Mouse (Mus musculus) cerebellum, adult 9-11 months (tissue): ENCODE data around the gene G6pc.
"Not testable (repeated sequence)": the region's sequence is repeated elsewhere in the genome, so short reads cannot be mapped to it uniquely, and the experiment has no call there.

Source experiments
- DNase-seq: peaks from one replicate; pipeline ENCODE4 v3.0.0; 2022

Gene G6pc

DNA sequence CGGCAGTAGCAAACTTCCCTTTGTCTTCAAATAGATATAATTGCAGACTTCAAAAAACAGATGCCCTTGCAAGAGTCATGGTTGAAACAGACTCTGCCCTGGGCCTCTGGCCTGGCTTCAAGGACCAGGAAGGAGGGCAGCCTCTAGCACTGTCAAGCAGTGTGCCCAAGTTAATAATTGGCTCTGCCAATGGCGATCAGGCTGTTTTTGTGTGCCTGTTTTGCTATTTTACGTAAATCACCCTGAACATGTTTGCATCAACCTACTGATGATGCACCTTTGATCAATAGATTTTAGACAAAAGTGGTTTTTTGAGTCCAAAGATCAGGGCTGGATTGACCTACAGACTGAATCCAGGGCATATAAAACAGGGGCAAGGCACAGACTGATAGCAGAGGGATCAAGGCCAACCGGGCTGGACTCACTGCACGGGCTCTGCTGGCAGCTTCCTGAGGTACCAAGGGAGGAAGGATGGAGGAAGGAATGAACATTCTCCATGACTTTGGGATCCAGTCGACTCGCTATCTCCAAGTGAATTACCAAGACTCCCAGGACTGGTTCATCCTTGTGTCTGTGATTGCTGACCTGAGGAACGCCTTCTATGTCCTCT is at the start of gene G6pc:
G6pc (plus strand) TSS at position 236 of the 610 bp plus-strand sequence.
- no peak for DNase-seq

DNA sequence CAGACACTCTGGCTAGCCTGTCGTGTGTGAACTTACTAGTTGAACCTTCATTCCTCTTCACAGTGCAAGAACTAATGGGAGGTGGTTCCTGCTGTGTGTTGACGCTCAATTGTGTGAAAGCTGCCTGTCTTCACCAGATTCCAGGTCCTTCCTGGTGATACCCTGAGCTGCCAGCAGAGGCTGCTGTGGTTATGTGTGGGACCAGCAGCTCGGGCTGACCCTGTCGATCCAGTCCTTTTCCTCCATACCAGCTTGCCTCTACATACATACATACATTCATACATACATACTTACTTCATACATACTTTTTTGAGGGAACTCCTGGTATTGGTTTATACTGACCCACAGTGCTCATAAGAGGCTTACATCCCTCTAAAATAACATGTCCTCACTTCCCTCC is 43.8 kb upstream of the G6pc start:
- peak; percentile 57 for DNase-seq

DNA sequence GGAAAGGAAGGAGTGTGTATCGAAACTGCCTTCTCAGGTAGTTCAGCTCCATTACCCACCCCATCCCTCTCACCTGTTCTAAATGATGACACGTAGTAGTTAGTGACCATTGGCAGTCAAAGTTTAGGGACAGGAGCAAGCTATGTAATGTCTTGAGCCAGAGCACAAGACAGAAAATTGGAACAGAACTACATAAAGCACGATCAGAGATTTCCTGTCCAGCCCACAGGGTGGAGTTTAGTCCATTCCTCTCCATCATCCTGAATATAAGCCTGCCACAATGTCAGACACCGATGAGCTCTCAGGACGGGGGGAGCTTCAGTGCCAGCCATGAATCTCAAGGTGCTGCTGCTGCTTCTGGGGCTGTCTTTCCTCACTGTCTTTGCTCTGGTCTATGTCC is 42.6 kb upstream of the G6pc start, which contains the start of gene Aoc2:
Aoc2 (plus strand) TSS at position 301 of the 400 bp plus-strand sequence.
- DNase-seq = no peak

DNA sequence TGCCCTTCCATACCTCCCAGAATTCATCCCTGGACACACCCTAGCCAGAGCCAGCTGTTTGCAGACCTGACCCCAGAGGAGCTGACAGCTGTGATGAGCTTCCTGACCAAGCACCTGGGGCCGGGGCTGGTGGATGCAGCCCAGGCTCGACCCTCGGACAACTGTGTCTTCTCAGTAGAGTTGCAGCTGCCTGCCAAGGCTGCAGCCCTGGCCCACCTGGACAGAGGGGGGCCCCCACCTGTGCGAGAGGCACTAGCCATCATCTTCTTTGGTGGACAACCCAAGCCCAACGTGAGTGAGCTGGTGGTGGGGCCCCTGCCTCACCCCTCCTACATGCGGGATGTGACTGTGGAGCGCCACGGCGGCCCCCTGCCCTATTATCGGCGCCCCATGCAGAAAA is 42.2 kb upstream of the G6pc start:
- DNase-seq = not testable (repeated sequence)

DNA sequence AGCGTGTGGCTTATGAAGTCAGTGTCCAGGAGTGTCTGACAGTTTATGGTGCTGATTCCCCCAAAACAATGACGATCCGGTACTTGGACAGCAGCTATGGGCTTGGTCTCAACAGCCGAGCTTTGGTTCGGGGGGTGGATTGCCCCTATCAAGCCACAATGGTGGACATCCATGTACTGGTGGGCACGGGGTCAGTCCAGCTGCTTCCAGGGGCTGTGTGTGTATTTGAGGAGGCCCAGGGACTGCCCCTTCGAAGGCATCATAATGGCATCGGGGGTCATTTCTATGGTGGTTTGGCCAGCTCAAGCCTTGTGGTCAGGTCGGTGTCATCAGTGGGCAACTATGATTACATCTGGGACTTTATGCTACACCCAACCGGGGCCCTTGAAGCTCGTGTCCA is 41.2 kb upstream of the G6pc start:
- no peak for DNase-seq

DNA sequence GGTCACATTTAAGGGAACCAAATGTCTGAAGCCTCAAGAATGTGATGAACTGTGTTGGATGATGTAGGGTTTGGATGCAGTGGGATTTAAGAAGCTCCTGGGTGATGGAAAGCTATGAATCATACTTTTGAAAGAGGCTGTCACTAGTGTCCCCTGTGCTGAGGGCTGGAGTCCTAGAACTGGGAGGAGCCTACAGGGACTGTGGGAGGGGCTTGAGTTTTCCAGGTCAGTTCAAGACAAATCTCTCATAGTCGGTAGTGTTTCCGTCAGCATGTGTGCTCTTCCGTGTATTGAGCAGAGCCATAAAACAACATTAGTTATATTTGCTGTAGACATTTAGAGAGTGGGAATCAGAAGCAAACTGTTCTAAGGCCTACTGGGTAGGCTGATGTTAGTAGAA is 40.0 kb upstream of the G6pc start:
- DNase-seq = no peak

DNA sequence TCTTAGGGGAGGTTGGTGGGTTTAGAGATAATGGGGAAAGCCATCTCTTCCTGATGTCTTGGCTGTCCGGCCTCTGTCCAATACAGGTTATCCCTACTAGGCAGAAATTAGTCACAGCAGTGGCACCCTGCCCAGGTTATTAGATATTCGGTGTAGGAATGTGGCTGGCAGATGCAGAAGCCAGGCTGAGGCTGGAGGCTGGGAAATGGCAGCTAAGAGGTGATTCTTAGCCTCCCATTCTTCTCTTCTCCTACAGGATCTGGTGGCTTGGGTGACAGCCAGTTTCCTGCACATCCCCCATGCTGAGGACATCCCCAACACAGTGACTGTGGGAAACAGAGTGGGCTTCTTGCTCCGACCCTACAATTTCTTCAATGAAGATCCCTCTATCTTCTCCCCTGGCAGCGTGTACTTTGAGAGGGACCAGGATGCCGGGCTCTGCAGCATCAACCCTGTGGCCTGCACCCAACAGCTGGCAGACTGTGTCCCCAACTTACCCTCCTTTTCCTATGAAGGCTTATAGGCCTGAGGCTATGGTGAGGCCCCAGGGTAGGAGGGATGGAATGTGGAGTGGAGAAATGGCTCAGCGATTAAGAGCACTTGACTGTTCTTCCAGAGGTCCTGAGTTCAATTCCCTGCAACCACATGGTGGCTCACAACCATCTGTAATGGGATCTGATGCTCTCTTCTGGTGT is 38.3 kb upstream of the G6pc start:
- no peak for DNase-seq

DNA sequence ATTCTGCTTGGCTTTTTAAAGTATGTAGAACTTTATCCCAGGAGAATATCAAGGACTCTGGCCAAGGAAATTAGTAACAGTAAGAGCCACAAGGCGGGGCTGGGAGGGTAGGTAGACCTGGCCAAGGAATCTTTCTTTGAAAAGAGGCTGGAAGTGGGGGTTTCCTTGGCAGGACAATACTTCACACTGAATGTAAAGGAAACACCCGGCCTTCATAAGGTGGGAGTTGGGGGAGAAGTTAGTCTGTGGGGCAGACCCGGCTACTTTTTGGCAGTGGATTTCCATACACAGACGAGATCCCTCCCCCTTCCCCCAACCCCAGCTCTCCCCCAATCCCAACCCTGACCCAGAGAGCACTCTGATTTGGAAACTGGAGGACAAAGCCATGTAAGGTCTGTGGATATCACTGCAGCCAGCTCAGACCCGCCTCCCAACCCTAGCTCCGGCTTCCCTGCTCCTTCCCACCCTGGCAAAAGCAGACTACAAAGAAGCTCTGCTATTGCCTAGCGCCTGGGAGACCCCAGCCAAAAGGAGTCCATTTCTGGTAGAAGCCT is 36.9 kb upstream of the G6pc start, which contains the start of gene Aoc3:
Aoc3 (plus strand) TSS at position 235 of the 554 bp plus-strand sequence.
- DNase-seq = no peak

DNA sequence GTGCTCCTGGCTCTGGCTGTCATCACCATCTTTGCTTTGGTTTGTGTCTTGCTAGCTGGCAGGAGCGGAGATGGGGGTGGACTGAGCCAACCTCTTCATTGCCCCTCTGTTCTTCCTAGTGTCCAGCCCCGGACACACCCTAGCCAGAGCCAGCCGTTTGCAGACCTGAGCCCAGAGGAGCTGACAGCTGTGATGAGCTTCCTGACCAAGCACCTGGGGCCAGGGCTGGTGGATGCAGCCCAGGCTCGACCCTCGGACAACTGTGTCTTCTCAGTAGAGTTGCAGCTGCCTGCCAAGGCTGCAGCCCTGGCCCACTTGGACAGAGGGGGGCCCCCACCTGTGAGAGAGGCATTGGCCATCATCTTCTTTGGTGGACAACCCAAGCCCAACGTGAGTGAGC is 36.4 kb upstream of the G6pc start:
- DNase-seq = not testable (repeated sequence)

DNA sequence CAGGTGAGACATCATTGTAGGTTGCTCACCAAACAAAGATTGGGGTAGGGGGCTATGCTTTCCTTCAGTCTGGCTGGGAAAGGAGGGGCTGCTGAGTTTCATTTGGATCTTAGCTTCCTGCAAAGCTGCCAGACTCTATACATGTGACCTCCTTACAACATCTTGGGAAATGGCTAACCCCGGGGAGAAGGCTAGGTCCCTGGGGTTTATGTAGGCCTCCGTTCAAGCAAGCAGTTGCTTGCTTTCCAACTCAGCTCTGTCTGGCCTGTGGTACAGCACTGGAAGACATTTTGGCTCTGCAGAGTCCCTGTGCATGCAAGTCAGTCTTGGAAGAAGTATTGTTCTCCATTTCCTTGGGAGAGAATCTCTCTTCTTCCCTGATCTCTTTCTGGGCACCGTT is 34.8 kb upstream of the G6pc start:
- DNase-seq = no peak

DNA sequence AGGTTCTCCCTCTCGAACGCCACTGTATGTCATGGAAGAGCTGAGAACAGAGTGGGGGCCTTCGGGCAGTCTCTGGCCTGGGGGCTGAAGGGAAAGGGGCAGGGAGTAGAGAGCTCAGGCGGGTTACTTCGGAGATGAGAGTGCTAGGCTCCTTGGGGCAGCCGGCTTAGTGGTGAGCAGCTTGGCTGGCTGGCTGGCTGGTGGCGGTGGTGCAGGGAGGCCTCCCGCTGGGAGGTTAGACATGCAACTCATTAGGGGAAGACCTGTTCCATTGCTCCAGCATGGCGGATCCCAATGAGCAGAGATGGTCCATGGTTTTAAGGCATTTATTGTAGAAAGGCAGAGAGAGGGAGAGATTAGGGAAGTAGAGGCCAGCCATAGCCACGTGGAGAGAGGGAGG is 33.3 kb upstream of the G6pc start:
- DNase-seq = no peak

DNA sequence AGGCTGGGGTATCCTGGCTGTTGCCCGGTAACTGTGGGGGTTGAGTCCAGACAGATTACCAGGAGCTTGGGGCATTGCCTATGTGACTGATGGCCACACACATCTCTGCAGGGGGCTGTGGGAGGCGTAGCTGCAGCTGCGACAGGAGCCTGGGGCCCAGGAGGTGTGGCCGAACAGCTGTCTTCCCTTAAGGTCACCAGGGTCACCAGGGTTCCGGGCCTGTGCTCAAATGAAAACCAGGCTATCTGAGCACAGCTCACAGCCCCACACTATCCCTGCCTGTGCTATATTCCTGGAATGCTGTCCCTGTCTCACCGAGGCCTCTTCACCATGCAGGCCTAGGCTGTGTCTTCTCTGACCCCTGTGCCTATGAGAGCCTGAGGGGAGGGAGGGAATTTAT is 32.8 kb upstream of the G6pc start:
- no peak for DNase-seq

DNA sequence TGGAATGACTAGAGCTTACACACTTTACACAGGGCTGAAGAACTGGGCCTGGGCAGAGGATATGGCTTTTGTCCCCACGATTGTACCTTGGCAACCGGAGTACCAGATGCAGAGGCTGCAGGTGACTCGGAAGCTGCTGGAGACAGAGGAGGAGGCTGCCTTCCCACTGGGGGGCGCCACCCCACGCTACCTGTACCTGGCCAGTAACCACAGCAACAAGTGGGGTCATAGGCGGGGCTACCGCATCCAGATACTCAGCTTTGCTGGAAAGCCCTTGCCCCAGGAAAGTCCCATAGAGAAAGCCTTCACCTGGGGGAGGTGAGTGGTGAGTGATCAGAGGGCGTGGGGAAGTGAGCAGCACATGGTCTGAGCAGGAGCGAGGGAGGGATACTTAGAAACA is 31.7 kb upstream of the G6pc start:
- DNase-seq = no peak

DNA sequence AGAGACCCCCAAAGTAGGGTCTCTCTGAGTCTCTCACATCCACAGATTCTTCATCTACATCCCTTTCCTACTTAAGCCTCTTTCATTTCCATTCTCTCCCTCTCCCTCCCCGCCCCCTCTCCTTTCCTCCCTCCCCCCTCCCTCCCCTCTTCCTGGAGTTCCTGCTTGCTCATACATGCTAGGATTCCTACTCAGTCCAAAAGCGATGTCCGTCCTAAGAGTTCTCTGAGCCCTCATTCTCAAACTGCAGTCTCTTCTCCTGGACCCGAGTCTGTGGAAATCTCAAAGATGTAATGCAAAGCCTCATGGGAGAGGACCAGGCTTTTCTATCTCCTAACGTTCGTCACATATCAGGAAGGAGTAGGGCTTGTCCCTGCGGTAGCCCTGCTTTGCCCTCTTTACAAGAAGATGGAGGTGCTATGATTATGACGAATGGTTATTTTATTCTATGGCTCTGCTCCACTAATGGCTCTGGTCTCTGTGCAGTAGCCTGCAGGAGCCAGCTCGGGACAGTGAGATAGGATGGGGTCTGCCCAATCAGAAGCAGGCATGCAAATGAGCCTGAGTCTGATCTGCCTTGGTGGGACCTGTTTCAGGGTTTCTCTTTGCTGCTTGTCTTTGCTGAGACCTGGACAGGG is 29.1 kb upstream of the G6pc start:
- DNase-seq = peak; percentile 41

DNA sequence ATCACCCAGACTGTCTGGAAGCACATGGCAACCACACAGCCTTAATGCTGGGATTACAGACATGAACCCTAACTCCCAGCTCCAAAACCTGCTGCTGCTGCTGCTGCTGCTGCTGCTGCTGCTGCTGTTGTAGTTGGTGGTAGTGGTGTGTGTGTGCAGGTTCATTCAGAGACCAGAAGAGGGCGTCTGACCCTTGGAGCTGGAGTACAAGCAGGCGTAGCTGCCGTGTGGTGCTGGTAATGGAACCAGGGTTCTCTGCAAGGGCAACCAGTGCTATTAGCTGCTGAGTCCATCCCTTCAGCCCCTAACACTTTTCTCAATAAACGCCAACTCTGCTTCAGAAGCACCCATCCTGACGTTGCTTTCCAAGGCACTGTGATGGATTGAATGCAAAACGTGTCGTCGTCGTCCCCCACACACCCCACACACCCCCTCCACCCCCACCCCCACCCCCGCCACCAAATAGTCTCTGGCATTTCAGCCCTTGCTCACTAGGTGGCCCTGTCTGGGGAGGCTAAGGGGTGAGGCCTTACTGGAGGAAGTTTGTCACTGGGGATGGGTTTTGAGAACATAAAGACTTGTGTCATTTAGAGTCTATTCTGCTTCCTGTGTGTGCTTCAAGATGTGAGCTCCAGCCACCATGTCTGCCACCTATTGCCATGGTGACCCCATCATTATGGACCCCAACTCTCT is 20.1 kb upstream of the G6pc start:
- DNase-seq = no peak

DNA sequence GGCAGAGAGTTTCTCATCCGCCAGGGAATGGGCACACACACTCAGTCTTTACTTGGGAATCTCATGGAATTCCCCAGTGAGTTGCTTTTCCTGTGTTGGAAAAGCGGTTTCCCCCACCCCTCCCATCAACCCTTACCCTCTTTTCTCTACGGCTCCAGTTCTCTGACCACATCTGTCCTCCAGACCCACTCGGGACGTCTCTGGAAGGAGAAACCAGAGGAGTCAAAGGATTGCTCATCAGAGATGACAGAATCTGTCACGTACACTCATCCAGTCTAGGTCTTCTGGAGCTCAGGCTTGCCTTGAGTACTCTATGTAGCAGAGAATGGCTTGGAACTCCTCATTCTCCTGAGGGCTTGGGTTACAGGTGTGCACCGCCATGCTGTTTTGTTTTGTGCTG is 18.6 kb upstream of the G6pc start:
- no peak for DNase-seq

DNA sequence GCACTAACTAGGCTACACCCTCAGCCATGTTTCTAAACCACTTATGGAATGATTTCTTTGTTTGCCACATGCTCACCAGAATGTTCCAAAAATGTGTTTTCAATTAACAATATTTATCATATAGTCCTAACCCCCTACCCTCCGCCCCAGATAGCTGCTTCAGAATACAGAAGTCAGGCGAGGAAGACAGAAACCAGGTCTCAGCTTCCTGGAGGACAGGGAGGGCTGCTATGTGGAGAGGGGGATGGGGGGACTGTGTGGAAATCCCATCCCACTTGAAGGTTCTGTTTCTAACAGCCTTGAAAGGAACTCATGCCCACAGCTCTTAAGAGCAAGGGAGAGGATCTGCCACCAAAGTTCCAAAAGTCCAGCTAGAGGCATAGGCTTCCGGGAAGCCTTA is 18.1 kb upstream of the G6pc start:
- no peak for DNase-seq

DNA sequence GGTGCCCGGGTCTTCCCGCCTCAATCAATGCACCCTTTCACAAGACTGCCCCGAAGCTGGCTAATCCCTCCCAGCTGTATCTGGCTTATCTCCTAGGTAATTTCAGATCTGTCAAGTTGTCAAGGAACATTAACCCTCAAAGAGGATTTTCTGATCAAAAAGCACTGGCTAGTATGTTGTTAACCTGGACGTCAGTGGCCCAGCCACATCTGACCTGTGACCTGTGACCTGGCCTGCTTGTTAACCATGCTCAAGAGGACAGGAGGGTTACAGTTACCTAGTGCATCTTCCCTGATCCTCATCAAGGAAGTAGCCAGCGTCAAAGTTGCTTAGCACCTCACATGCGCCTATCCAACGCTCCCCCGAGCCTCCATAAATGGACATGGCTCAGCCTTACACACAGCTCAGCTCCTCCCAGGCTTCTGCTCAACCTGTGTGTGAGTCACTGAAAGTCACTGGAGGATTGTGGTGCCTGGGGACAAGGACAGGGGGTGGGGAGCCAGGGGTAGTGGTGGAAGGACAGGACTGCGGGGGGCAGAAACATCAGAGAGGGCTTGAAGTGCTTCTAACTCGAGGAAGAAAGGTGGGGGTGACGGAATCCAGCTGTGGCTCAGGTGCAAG is 16.2 kb upstream of the G6pc start:
- no peak for DNase-seq

DNA sequence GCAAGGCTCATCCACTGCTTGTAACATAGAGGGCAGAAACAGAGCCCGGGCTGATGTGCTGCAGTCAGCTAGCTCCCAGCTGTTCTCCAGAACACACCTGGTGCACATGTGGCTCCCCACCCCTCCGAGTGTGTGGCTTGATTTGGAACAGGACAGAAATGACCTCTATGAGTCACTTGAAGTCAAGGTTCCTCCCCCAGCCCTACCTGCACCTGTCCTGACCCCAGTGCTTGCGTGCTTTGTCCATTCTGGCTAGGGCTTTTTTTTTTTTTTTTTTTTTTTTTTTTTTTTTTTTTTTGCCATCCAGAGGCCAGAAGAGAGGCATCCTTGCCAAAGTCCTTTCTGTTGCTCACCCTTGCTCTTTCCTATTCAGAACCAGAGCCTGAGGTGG is 15.6 kb upstream of the G6pc start:
- DNase-seq = no peak

DNA sequence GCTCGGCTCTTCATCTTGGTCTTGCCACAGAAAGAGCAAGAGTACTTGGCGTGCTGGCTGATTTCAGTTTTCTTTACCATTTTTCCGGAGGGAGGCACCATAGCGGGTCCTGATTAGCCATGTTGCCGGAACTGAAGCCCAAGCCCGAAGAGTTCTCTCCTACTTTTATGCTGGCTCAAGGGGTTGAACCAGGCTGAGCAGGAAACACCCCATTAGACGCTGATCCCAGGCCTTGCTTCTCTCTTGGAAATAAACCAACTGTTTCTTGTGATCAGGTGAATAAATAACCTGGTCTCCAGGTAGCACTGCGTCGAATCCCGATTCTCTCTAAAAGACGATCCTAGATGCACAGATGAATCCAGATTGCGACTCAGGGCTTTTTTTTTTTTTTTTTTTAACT is 13.9 kb upstream of the G6pc start:
- DNase-seq = no peak

DNA sequence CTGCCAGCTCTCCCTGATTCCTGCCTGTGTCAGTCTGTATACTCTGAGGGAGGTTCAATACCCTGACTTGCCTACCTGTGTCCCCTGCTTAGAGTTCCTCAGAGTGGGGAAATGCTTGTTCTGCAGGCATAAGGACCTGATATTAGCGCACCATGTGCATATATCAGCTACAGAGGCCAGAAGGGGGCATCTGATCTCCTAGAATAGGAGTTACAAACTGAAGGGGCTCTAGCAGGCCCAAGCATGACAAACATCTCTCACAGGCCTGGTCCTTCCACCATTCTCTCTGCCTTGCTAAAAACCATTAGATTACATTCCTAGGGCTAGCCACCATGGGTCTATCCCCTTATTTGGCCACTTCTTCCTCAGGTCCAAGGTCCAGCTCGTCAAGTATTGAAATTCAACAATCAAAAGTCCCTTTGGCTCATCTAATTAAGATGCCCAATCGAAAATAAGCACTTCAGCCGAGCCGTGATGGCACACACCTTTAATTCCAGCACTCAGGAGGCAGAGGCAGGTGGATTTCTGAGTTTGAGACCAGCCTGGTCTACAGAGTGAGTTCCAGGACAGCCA is 12.8 kb upstream of the G6pc start:
- no peak for DNase-seq

DNA sequence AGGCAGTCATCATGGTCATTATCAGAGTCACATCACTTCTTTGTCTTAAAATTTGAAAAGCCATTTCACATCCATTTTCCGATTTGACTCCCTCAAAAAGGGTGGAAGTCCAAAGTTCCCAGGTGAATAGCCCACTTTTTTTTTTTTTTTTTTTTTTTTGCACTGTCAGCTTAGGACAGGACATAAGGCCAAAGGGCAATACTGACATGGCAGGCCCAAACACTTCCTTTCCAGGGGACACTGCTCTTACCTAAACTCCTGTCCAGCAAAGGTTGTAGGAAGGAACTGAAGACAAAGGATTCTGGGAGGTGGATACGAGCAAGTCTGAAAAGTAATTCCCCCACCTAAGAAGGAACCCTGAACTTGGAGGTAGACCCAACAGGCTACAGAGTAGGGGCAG is 11.4 kb upstream of the G6pc start:
- DNase-seq = no peak
